Mouse (Mus musculus): ENCODE measurements at regions not wholly inside any gene's neighbourhood (a gene's known extent, or its start where the extent isn't known, plus 50 kb on each side); places are given as distances from the start of the nearest gene placed in this dataset.
A peak's percentile ranks its signal among the peaks of the same experiment; 100 is the strongest.

DNA sequence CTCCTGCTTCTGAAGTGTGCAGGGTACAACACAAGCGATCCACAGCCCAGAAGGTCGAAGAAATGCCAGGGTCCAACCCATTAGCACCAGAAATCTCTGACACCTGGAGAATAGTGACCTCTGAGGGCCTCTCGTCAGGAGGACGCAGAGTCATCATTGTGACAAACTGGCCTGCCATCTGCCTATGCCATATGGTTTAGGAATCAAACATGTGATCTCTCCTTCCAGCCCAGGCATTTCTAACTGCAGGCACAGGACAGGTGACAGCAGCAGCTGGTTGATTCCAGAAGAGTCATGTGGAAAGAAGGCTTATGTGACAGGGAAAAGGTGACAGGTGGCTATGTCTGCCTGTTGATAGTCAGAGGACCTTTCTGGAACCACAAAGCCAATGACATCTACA lies 476.0 kb upstream of the Vstm2b start:
- DNase-seq (ENCODE audit: low read depth, low spot score), result no peak

DNA sequence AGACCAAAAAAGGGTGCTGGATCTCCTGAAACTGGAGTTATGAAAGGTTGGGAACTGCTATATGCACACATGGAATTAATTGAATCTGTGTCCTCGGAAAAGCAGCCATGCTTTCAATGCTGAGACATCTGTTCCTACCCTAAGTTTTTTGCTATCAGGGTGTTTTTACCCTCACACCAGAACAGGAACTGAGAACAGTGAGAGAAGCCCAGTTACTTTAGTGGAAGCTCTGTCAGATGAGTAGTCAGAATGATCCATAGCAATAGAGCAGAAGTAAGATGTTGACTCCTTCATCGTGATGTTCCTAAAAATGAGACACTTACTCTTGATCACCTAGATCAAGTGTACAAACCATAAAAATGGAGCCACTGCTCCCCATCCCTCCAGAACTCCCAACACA lies 468.7 kb upstream of the Vstm2b start:
- no peak for DNase-seq (ENCODE audit: low read depth, low spot score)

DNA sequence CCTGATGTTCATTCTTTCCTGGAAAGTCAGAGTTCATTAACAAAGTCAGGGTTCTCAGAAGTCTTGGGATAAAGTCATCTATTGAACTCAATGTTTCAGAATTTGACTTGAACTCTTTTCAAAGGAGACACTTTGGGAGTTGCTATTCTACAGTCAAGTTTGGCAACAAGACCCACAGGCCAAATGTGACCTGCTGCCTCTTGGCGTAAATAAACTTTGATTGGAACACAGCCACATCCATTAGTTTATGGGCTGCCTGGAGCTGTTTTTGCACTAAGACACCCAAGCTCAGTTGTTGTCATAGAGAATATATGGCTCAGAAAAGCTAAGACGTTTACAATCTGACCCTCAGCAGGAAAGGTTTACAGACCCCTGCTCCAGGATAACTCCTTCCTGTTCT lies 464.2 kb upstream of the Vstm2b start:
- peak; percentile 18 for DNase-seq (ENCODE audit: low read depth, low spot score)

DNA sequence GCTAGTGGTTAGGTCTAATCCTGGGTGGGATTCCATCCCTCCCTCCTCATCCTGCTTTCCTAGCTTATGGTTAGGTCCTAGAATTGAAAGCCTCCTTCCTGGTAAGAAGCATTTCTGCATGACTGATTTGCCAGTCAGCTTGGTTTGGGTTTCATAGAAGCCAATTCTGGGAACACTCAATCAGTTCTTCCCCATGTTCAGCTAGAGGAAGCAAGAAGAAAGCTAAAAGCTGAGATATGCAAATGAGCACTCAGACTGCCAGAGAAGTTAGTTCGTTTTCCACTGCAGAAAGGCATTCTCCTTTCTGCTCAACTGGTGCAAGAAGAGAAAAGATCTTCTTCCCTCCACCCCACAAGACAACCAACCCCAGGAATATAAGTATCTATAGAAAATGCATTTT lies 457.0 kb upstream of the Vstm2b start:
- no peak for DNase-seq (ENCODE audit: low read depth, low spot score)

DNA sequence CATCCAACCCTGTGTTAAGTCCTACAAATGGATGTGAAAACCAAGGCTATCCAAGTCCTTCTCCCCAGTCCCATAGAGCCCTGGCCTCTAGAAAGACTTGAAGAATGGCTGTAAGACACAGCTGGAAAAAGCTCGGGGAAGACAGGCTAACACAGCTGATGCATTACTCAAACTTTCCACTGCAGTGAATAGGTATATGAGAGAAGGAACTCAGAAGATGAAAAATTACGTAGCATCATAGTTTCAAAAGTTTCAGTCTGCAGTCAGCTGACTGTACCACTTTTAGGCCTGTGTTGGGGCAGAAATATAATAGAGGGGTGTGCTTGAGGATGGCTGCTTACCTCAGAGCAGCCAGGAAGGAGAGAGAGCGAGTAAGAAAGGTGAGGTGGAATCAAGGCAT lies 456.3 kb upstream of the Vstm2b start:
- DNase-seq (ENCODE audit: low read depth, low spot score), result no peak

DNA sequence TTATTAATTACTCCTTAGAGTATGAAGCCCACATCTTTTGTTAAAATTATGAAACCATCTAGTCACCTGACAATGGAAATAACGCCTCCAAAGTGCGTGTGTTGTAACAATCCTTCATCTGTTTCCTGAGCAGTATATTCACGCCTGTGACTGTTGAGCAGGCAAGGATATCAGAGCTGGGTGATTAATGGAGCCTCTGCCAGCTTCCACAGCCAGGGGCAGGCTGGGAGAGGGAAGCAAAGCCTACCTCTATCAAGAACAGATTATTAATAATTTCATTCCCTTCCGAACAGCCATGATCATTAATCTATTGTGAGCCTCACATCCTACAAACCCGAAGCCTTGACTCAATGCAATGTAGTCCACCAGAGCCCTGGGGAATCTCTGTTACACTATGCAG lies 431.7 kb upstream of the Vstm2b start:
- no peak for DNase-seq (ENCODE audit: low read depth, low spot score)

DNA sequence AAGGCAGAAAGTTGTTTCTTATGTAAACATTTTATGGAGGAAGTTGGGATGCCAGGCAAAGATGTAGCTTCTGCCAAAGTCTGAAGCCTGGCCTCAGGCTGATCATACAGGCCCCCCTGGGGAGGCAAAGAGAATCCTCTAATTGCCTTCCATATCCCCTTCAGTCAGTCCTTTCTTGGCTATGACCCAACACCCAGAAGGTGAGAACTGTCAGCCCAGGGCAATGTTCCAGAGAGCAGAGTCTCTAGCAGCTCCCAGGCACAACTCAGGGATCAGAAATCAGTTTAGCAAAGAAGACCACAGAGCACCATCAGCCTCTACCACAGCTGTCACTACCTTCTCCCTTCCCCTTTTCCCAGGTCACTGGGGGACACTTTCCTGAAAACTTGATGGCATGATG lies 410.9 kb upstream of the Vstm2b start:
- DNase-seq (ENCODE audit: low read depth, low spot score), result no peak

DNA sequence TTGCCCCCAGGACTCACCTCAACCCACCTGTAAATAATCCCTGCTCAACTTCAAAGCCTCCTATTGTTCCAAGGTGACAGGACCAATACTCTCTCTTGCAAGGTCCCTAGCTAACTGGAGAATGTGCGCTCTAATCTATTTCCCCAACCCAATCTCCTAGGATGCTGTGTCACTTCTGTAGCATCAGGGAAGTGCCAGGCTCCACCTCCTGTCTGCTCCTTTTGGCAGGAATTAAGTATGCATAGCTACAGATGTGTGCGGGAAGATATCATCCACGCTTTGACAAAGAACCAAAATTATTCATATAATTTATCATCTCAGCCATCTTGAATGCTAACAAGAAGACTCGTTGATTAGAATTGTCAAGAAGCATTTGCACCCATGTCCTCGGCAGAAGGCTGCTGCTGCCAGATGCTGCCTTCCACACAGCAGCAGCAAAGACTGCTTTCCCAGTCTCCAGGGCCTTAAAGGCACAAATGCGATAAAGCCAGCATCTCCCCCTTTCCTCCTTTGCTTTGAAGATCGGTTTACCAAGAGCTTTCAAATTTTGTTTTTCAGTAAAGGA lies 375.3 kb upstream of the Vstm2b start:
- no peak for DNase-seq (ENCODE audit: low read depth, low spot score)

DNA sequence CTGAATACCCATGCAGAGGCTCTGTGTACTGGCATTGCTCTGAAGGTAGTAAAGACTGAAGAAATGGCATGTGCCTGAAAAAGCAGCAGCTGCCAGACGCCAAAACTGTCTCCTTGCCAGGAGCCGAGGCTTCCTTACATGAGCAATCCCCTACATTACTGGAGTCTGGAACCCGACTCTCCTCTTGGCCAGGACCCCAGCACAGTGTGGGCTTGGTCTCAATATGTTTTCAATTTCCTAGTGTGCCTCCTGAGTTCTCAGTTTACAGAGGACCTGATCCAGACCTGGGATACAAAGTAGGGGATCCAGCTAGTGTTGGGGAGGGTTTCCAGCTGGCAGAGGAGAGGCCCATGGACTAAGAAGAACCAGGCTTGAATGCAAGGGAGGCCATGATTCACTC lies 361.5 kb upstream of the Vstm2b start:
- DNase-seq (ENCODE audit: low read depth, low spot score), result peak; percentile 38

DNA sequence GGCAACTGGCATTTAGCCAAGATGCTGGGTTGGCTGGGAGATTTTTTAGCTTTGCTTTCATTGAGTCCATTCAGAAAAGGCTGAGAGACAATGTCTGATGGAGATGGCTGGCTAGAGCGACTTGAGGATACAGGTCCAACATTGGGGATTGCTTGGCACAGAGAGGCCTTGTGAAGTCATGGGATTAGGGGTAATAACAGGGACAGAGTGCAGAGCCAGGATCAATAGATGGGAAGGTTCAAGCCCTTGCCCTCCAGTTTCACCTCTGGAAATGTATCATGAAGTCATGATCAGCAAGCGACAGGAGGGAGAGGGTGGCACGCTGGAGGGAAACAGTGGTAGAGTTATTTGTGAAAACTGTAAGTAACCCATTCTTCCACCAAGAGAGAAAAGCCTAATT lies 360.5 kb upstream of the Vstm2b start:
- DNase-seq (ENCODE audit: low read depth, low spot score), result no peak

DNA sequence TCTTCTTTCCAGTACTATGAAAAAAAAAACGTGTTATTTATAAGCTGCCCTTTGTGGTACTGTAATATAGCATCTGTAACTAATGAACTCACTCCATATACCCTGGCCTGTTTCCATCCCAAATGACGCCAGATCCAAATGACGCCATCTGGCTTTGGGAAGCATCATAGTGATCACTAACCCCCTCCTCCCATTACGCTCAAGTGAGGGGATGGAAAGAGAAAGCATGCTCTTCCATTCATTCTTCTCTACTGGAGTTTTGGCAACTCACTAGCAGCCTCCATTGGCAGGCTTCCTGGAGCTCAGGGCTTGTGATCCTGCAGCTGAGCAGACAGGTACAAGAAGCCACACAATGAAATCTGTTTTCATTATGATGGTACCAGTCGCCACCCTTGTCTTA lies 358.3 kb upstream of the Vstm2b start:
- DNase-seq (ENCODE audit: low read depth, low spot score), result no peak

DNA sequence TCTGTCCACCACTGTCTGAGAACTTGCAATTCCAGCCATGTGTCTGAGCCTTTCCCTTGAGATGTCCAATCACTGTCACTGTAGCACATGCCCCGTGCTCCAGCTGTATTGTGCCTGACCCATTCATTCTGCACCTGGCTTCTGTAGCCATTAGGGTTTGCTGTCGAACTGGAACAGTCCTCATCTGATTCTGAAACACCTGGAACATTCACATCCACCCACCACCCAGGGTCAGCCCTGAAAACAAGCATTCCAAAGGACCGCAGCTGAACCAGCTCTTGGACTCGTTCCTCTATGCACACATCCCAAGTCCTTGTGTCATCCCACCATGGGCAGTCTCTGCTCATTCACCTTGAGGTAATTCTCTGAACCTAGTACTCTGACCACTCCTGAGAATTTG lies 356.8 kb upstream of the Vstm2b start:
- DNase-seq (ENCODE audit: low read depth, low spot score), result no peak

DNA sequence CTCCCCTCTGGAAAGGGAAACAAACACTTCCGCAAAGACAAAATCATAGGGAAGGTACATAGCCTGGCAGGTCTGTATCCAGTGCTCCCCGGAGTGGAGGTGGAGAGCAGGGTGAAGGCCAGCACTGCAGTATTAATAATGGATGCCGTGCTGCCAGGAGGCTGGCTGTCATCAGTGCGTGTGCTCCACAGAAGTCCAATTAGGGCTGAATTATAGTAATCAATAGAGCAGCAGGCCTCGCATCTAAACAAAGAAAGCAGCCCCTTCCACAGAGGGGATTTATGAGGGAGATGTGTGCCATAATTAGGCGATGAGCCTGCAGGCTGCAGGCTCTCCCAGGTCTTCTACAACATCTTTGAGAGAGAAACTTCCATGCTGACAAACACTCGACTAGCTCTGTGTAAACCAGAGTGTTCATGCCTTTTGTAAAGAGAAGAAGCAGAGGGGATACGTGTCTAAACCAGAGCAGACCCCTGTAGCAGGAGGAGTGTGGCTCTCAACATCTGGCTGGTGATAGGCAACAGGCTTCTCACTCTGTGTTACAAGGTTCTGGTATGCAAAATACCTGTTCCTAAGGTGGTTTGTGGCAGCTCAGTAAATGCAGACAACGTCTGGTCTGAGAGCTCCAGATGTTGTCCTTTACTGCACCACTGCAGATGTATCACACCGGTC lies 334.5 kb upstream of the Vstm2b start:
- no peak for DNase-seq (ENCODE audit: low read depth, low spot score)

DNA sequence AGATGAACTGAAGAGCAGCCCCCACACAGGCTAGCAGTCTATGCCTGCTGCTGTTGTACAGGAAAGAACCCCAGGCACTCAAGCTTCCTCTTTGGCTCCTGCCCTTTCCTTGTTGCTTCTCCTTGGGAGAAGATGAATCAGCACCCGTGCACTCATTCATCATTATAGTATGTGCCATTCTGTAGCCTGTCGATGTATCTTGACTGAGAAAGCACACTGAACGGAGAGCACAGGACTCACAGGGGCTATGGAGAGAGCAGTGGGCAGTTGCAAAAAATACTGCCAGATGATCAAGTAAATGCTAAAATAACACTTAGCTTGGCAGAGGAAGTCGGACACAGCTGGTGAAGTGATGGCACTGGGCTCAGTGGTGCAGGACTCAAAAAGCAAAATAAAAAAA lies 322.2 kb upstream of the Vstm2b start:
- no peak for DNase-seq (ENCODE audit: low read depth, low spot score)

DNA sequence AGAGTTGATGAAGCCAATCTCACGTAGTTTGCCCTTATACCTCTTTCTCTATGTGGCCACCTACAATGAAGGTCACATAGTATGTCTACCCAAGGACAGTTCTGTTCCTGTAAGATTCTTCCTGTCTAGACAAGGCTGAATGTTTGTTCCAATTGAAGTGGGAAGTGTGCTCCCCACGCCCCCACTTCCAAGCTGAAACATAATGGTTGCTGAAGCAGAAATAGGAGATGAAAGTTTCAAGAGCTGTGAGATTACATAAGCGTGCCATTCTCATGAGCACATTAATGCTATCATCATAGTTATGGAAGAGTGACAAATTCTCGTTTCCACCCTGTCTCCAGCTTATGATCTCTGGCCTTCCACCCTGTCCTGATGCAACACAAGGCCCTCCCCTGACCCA lies 320.8 kb upstream of the Vstm2b start:
- DNase-seq (ENCODE audit: low read depth, low spot score), result no peak

DNA sequence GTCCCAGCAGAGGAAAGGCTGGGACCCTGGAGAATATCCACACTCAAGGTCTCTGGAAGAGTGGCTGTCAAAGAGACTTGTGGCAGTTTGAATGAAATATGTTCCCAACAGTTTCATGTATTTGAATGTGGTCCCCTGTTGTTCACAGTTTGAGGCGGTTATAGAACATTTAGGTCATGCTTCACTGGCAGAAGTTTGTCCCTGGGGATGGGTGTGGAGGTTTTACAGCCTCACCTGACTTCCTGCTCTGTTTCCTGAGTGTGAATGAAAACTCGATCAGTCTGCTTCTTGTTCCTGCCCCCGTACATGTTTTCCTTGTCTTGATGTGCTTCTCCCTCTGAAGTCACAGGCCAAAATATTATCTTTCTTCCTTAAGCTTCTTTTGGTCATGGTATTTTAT lies 277.4 kb upstream of the Vstm2b start:
- no peak for DNase-seq (ENCODE audit: low read depth, low spot score)

DNA sequence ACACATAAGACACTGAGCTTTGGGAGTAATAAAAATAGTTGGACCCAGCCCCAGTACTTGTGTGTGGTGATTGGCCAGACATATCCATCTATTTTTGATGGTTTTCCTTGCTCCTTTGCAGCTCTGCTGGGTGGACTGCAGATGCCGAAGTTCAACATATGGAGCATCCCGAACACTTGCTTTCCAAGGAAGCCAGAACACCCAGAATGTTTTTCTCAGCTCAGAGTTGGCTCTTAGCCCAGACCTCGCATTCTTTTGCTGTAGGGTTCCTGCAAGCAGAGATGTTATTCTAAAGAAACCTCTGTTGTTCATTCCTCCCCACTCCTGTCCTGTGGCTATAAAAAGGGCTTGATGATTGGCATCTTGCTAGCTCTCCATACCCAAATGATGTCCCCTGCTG lies 275.3 kb upstream of the Vstm2b start:
- DNase-seq (ENCODE audit: low read depth, low spot score), result no peak

DNA sequence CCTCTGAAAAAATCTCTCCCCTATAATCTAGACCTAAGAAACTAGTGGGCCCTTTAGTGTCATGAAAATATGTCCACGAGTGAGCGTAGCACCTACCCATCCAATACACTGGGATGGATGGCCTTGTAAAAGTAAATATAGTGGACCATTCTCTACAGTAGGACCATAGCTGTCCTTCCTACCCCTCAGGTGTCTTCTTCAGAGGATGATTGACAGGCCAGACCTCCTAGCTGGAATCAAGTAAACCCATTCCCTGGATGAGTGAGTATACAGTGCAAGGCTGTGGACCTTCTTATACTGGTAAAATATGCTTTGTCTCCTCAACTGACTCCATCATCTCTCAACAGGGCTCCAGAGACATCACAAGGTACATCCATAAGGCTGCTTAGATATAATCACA lies 274.8 kb upstream of the Vstm2b start:
- no peak for DNase-seq (ENCODE audit: low read depth, low spot score)

DNA sequence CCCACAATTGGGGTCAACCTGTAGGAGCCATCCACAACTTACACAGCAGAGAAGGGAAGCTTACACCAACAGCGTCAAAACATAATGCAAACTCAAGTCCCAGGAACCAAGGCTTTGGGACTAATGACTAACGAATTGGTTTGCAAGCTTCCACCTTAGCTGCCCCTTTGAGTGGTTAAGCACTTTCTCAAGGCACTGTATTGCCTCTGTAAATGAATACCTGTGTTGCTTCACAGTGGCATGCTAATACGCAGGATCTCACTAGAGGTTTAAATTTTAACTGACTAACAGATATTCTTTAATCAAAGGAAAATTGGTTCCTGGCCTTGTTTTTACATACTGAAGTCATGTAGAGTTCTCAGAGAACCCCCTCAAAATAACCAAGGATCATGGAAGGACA lies 261.8 kb upstream of the Vstm2b start:
- no peak for DNase-seq (ENCODE audit: low read depth, low spot score)

DNA sequence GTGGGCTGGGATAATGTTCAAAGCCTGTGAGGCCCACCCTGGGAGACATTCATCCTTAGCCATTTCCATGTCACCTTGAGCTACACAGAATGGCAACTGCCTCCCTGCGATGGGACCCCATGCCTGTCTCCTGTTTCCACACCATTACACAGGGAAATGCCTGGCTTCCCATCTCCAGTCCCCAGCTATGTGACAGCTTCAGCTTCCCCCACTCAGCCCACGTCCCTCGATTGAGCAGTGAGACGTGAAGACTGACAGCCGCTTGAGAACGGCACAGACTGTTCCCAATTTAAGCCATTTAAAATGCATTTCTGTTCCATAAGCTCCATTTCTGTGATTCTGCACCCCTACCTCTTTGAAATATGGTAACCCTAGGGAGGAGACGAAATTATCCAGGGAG lies 243.1 kb upstream of the Vstm2b start:
- DNase-seq (ENCODE audit: low read depth, low spot score), result no peak

DNA sequence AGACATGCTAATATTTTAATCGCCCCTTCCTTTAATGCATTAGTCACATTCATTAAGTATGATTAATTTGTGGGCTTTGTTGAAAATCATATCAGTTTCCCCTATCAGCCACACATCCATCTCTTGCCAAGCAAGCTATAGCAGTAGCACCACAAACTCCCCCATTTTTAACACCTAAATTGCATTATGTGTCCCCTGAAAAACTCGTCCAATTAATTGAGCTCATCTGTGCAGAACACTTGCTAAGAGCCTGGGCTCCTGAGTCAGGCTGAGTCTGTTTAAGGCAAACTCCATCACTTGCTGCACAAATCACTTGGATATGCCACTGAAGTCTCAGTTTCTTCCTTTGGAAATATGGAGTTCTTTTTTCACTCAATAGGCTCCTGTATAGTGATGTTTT lies 242.7 kb upstream of the Vstm2b start:
- DNase-seq (ENCODE audit: low read depth, low spot score), result no peak

DNA sequence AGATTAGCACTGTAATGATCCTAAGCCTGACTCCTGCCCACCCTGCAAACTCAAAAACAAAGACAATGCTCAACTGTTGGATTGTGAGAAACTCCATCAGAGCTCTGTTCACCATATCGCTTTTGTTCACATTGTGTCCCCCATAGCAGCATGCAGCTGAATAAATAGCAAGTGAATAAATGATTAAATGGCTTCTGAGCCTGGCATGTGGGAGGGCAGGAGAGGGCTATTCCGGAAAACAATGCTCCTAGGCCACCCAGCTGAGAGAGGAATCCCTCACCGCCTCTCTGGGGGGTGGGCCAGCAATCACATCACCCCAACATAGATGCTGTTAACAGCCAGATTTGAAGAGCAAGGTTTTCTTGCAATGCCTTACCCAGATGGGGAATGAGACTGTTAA lies 238.5 kb upstream of the Vstm2b start:
- DNase-seq (ENCODE audit: low read depth, low spot score), result no peak

DNA sequence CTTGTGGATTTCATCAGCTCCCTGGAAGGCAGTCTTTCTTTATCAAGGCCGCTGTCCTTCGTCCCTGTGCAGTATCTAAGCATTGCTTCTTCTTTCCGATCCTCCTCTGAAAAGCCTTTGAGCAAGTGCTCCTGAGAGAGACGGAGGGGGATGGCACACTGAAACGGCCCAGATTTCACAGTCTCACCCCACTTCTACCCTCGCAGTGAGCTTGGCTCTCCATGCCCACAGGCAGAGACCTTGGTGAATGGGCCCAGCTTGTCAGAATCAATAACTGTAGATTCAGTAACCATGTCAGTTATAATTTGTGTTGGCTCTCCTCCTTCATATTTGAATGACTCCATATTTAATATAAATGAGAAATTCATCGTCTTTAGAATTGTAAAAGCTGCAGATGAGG lies 234.3 kb upstream of the Vstm2b start:
- DNase-seq (ENCODE audit: low read depth, low spot score), result no peak

DNA sequence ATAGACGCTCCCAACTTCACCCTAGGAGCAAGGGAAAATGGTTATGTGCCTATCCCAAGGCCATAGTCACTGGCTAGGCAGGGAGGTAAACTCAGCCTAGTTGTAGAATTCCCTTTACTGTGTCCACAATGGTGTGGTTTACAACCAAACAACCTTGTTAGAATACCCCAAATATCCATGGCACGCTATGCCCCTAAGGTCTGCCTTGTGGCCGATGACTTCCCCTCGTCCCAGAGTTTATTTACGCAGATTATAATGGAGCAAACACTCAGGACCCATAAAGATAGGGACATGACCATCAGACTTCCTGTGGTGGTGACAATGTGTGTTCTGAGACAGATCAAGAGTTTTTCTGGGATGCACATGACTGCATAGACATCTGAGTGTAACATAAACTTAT lies 231.5 kb upstream of the Vstm2b start:
- DNase-seq (ENCODE audit: low read depth, low spot score), result no peak

Measured in skeletal muscle tissue, adult 2 months (tissue).